Mouse (Mus musculus) gastrocnemius, postnatal 25 days (tissue): ENCODE measurements around the gene Fgfr2. TPM values are rescaled to one million over a fixed set of nuclear protein-coding genes. Genes with fewer than 3 reads are reported as not detected.

ENCODE experiments used
- DNase-seq: peaks from one replicate; pipeline ENCODE4 v3.0.0; 2022
- total RNA-seq, 2 experiments: library from RNA; stranded (reverse); gene quantifications; 1 replicate in 1 of 2; 2 replicates in 1 of 2; pipeline ENCODE4 v1.2.3; 2021

Fgfr2 gene
- total RNA-seq, 2 experiments from 2014 or later, result 0.33 to 0.96 TPM

- no peak for DNase-seq
Measured at GRCm38 (mm10) chr7:133085408-133085807, 37.7 kb downstream of the Fgfr2 start.

GRCm38 (mm10) chr7:133083936-133084614, 39.1 kb downstream of the Fgfr2 start:
- no peak for DNase-seq

GRCm38 (mm10) chr7:133078929-133079328, 44.2 kb downstream of the Fgfr2 start:
- DNase-seq, result no peak

- DNase-seq, result no peak
Measured at GRCm38 (mm10) chr7:133074462-133075133, 48.6 kb downstream of the Fgfr2 start.

GRCm38 (mm10) chr7:133073147-133073651, 50.0 kb downstream of the Fgfr2 start:
- no peak for DNase-seq

GRCm38 (mm10) chr7:133072535-133072934, 50.6 kb downstream of the Fgfr2 start:
- DNase-seq, result no peak

GRCm38 (mm10) chr7:133067321-133067841, 55.8 kb downstream of the Fgfr2 start:
- DNase-seq, result no peak

GRCm38 (mm10) chr7:133066776-133067175, 56.4 kb downstream of the Fgfr2 start:
- no peak for DNase-seq

- no peak for DNase-seq
Measured at GRCm38 (mm10) chr7:133062055-133062454, 61.1 kb downstream of the Fgfr2 start.

- no peak for DNase-seq
Measured at GRCm38 (mm10) chr7:133060170-133060569, 63.0 kb downstream of the Fgfr2 start.

- DNase-seq, result no peak
Measured at GRCm38 (mm10) chr7:133059517-133060104, 63.5 kb downstream of the Fgfr2 start.

GRCm38 (mm10) chr7:133059150-133059509, 64.0 kb downstream of the Fgfr2 start:
- peak; percentile 73 for DNase-seq

- DNase-seq, result no peak
Measured at GRCm38 (mm10) chr7:133058496-133059149, 64.5 kb downstream of the Fgfr2 start.

- no peak for DNase-seq
Measured at GRCm38 (mm10) chr7:133056924-133057323, 66.2 kb downstream of the Fgfr2 start.

- no peak for DNase-seq
Measured at GRCm38 (mm10) chr7:133054486-133054885, 68.7 kb downstream of the Fgfr2 start.

GRCm38 (mm10) chr7:133053757-133054156, 69.4 kb downstream of the Fgfr2 start:
- DNase-seq, result no peak

GRCm38 (mm10) chr7:133052819-133053218, 70.3 kb downstream of the Fgfr2 start:
- DNase-seq, result peak; percentile 53

- DNase-seq, result no peak
Measured at GRCm38 (mm10) chr7:133050681-133051080, 72.5 kb downstream of the Fgfr2 start.

- DNase-seq, result no peak
Measured at GRCm38 (mm10) chr7:133048085-133048630, 75.0 kb downstream of the Fgfr2 start.

- DNase-seq, result no peak
Measured at GRCm38 (mm10) chr7:133047287-133047686, 75.9 kb downstream of the Fgfr2 start.

- DNase-seq, result no peak
Measured at GRCm38 (mm10) chr7:133044721-133045120, 78.4 kb downstream of the Fgfr2 start.

- no peak for DNase-seq
Measured at GRCm38 (mm10) chr7:133041784-133042183, 81.4 kb downstream of the Fgfr2 start.
